Mouse (Mus musculus): ENCODE measurements around the gene Glo1. TPM values are rescaled to one million over a fixed set of nuclear protein-coding genes. Genes with fewer than 3 reads are reported as not detected.

The Glo1 gene
- polyA plus RNA-seq (2017; shearing (Covaris generic)), result 100 to 1,000 TPM in 1 of 2 experiments, 10 to 100 TPM in 1; 96.3 to 112 TPM

GRCm38 (mm10) chr17:30626719-30627118 is at the start of gene Glo1:
Gene Glo1, minus strand, starts transcription at chr17:30626871.

GRCm38 (mm10) chr17:30624132-30624531 is 2.5 kb downstream of the Glo1 start, which contains the start of gene Dnah8:
Gene Dnah8, plus strand, starts transcription at chr17:30624354.

GRCm38 (mm10) chr17:30575941-30576773 is 50.5 kb downstream of the Glo1 start, which contains the start of gene Btbd9:
Gene Btbd9, minus strand, starts transcription at chr17:30576488.

Other genes with a start within 250 kb of the Glo1 start
- gene Btbd9, start 50.4 kb downstream of the Glo1 start, polyA plus RNA-seq (2017; shearing (Covaris generic)), result 10 to 100 TPM; 55.5 to 63.1 TPM
- gene Dnah8, start 2.5 kb downstream of the Glo1 start, polyA plus RNA-seq (2017; shearing (Covaris generic)), result 10 to 100 TPM; 14.6 to 29.9 TPM

All from inflammation-experienced regulatory T-cells (primary cell).